Mouse (Mus musculus): ENCODE data around the gene Zg16.

The Zg16 gene

DNA sequence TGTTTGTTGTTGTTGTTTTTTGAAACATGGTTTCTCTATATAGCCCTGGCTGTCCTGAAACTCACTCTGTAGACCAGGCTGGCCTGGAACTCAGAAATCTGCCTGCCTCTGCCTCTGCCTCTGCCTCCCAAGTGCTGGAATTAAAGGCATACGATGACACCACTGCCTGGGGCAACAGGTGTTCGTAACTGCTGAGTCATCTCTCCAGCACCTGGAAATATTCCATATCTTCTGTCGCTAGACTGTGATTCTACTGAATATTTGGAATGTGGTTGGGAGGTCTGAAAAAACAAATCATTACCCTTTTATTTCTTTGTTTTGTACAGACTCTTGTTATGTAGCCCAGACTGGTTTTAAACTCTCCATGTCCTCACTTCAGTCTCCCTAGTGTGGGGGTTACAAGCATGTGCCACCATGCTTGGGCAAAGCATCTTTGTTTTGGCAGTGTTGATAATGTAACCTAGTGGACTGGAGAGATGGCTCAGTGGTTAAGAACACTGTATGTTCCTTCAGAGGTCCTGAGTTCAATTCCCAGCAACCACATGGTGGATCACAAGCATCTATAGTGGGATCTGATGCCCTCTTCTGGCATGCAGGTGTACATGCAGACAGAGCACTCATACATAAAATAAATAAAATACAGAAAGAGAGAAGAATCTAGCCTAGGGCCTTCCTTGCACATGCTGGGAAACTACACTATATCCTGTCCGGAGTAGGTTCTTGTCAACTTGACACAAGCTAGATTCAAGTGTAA is 82.8 kb downstream of the Zg16 start:
- no peak for DNase-seq (ENCODE audit: low spot score)

DNA sequence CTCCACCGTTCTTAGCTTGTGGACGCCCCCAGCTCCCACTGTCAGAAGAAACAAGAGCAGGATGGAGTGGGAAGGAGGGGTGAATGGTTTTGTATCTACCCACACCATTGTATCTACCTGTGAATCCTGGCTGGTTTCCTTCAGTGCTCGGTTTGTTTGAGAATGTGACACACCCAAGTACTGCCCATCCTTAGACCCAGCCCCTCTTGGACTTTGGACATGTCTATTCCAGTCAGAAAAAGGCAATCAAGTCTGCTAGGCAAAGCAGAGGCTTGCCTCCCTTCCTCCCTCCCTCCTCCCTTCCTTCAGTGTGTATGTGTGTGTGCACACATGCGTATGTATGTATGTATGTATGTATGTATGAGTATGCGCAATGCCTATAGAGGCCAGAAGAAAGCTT is 83.5 kb downstream of the Zg16 start:
- DNase-seq (ENCODE audit: low spot score), result no peak
